Mouse (Mus musculus): ENCODE data around the gene Apopt1.
A peak's percentile ranks its signal among the peaks of the same experiment; 100 is the strongest.

Gene Apopt1

GRCm38 (mm10) chr12:111680661-111681060 is 32.4 kb upstream of the Apopt1 start:
- no peak for DNase-seq (ENCODE audit: low read depth, low spot score)

DNA sequence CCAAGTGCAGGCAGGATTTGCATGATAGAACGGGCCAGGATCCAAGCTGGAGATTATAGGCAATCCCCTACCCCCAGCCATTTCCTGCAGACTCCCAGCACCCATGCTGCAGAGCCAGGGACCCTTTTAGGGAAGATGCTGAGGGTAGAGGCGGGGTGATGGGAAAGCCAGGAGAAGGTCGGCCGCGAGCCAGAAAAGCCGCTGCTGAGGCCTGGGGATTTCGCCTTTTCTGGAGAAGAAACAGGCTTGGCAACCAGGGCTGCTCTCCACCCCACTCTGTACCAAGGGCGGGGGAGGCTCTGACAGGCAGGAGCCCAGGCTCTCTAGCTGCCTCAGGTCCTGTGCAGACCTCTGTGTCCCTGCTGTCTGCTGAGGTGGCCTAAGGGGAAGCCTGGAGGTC is 31.8 kb upstream of the Apopt1 start:
- DNase-seq (ENCODE audit: low read depth, low spot score): no peak

GRCm38 (mm10) chr12:111682003-111682402 is 31.1 kb upstream of the Apopt1 start:
- DNase-seq (ENCODE audit: low read depth, low spot score): no peak

- DNase-seq (ENCODE audit: low read depth, low spot score): no peak
These were observed 30.3 kb upstream of the Apopt1 start for GRCm38 (mm10) chr12:111682806-111683205.

- no peak for DNase-seq (ENCODE audit: low read depth, low spot score)
These were observed 26.7 kb upstream of the Apopt1 start for GRCm38 (mm10) chr12:111686390-111686789.

DNA sequence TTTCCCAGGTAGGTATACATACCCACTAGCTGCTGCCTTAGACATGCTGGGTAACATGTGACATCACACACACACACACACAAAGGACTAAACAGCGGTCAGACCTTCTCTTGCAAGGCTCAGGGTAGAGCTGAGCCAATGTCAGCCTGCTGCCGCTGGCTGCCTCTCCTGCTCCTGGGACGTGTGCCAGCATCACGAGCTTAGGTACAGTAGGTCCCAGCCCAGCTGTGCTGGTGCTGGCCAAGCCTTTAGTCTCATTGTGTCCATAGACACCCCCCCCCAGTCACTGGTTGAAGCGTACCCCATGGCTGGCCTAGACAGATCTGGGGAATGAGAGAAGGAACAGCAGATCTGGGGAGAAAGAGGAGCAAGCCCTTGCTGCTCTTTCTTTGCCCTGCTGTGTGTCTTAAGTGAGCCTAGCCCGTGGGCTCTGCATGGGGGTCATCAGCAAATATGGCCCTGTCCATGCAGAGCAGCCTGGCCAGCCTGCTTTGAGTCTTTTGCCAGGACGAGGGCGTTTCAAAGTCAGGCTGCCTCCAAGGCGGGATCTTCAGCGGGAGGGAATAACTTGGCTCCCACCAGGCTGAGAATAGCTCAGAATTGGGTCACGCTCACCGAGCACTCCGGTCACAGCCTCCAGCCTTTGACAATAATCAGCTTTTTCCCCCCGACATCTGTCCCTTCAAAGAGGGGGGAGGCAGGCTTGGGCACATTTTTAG is 25.6 kb upstream of the Apopt1 start:
- DNase-seq (ENCODE audit: low read depth, low spot score): no peak

DNA sequence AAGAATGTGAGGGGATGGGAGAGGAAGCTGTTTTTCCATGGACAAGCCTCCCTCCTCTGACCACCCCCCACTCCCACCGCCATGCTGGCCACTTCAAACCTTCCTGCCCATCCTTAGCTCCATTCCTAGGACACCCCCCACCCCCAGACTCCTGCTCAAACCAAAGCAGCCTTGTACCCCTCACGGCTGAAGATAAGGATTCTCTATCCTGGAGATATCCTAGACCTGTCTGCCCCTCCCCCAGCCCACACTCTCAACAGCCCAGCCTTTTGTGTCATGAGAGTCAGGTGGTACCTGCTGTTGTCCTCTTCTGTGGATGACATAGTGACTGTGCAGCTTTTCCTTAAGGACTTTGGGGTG is 25.0 kb upstream of the Apopt1 start:
- no peak for DNase-seq (ENCODE audit: low read depth, low spot score)

DNA sequence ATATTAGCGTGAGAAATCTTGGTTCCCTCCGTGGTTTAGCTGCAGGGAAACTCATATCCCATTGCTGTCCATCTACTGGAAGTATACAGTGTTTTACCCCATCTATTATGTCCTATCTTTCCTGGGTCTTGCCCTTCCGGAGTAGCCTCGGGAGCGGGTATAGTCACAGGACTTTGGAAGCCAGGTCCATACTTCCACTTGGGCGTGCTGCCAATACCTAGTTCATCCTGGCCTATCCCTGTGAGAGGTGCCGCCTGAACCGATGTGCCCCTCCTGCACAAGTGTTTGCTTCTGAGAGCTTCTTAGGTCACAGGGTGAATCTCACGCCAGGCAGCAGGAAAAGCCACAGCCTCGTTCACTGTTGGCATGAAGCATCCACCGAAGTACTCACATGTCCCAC is 23.6 kb upstream of the Apopt1 start:
- no peak for DNase-seq (ENCODE audit: low read depth, low spot score)

- DNase-seq (ENCODE audit: low read depth, low spot score): no peak
These were observed 21.7 kb upstream of the Apopt1 start for GRCm38 (mm10) chr12:111691346-111691872.

DNA sequence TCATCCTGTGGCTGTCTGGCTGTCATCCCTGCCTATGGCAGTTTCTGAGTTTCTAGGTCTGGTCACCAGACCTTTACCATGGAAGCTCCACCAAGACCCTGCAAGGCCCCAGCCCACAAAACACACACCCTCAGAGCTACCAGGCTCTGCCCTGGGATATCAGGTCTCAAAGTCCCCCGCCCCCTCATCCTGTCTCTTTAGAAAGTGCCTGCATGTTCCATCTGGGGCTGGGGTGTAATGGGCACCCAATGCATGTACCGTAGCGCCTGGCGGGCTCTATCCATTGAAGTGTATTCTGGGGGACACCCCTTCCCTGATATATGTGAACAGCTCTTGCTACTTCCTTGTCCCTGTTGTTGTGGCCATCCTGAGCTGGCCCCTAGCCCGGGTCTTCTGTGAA is 20.2 kb upstream of the Apopt1 start:
- no peak for DNase-seq (ENCODE audit: low read depth, low spot score)

GRCm38 (mm10) chr12:111693341-111694270 is 19.5 kb upstream of the Apopt1 start:
- no peak for DNase-seq (ENCODE audit: low read depth, low spot score)

GRCm38 (mm10) chr12:111694271-111694781 is 18.7 kb upstream of the Apopt1 start:
- no peak for DNase-seq (ENCODE audit: low read depth, low spot score)

- DNase-seq (ENCODE audit: low read depth, low spot score): no peak
These were observed 17.9 kb upstream of the Apopt1 start for GRCm38 (mm10) chr12:111694880-111695804.

DNA sequence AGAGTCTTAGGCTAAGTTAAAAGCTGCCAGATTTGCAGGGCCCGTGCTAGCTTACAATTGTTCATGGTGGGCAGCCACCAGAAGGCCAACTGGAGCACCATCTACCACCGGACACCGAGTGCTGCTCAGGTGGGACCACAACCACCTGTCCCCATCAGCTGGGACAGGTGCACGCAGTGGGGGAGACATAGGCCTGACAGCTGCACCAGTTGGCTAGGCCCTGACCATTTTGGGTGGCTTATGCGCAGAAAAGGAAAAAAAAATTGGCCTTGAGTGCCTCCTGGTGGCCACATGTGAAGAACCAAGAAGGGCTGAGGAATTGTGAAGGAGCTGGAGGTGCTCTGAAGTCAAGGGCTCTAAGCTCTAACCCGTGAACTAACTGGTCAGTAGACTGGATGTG is 16.8 kb upstream of the Apopt1 start:
- peak; percentile 78 for DNase-seq (ENCODE audit: low read depth, low spot score)

GRCm38 (mm10) chr12:111697708-111698107 is 15.4 kb upstream of the Apopt1 start:
- no peak for DNase-seq (ENCODE audit: low read depth, low spot score)

- no peak for DNase-seq (ENCODE audit: low read depth, low spot score)
These were observed 14.6 kb upstream of the Apopt1 start for GRCm38 (mm10) chr12:111698346-111698913.

- DNase-seq (ENCODE audit: low read depth, low spot score): no peak
These were observed 13.5 kb upstream of the Apopt1 start for GRCm38 (mm10) chr12:111699542-111699941.

DNA sequence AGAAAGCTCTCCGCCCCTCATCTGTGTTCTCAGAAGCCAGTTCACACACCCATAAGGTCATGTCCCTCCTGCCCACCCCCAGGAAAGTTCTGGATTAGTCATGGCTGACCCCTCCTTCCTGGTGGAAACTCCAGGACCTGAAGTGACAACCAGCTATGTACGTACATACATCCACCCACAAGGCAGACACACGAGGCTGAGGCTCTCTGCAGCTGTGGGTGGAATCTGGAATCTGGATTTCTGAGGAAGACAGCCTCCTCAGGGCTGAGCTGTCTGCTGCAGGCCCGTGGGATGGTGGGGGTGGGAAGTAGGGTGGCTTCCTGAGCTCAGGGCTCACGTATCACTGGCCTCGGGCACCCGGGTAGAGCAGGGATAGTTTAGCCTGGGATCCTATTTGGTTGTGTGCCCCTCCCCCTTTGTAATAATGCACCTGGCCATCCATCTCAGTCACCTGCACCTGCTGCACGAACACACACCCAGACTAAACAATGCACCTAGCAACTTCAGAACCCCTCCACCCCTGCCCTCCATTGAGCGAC is 12.1 kb upstream of the Apopt1 start:
- DNase-seq (ENCODE audit: low read depth, low spot score): no peak

- DNase-seq (ENCODE audit: low read depth, low spot score): no peak
These were observed 9.8 kb upstream of the Apopt1 start for GRCm38 (mm10) chr12:111703301-111703700.

- DNase-seq (ENCODE audit: low read depth, low spot score): peak; percentile 37
These were observed 8.5 kb upstream of the Apopt1 start for GRCm38 (mm10) chr12:111704609-111705008.

Measured in ES-CJ7 (cell line).